Comparison of ENCODE assay signal across 8 mouse cellular contexts in genomic region chr11:69582230-69582805, GRCm38 (mm10). TPM values are rescaled to one million over a fixed set of nuclear protein-coding genes. Genes with fewer than 3 reads are reported as not detected.
A peak's percentile ranks its signal among the peaks of the same experiment; 100 is the strongest.
DNase-seq lines count a peak whose midpoint lies in the region; ATAC-seq and TF ChIP-seq lines count a peak whose summit lies in the region.

No protein-coding gene starts in this region.

- peaks cover 25% of the 10 kb centered on the region for H3K4me1 ChIP-seq in kidney, embryonic 16.5 days (ENCODE audit: insufficient read depth, low read length)
- H3K4me1 ChIP-seq in embryonic facial prominence, embryonic 11.5 days (ENCODE audit: control insufficient read depth, insufficient read depth, low read length), result peaks cover 7% of the 10 kb centered on the region
- peaks cover 6% of the 10 kb centered on the region for H3K4me1 ChIP-seq in hindbrain, postnatal 0 days (ENCODE audit: insufficient read depth, low read length)
- peaks cover 24% of the 10 kb centered on the region for H3K4me1 ChIP-seq in midbrain, embryonic 16.5 days (ENCODE audit: control insufficient read depth, insufficient read depth, low read length)

- peak overlapping the region; percentile 7; the same call in 1 of the 2 replicates for H3K9ac ChIP-seq in kidney, embryonic 16.5 days (replicated peaks; ENCODE audit: low read length)
- H3K9ac ChIP-seq in embryonic facial prominence, embryonic 11.5 days (replicated peaks; ENCODE audit: low read length), result no peak overlapping the region
- H3K9ac ChIP-seq in hindbrain, postnatal 0 days (replicated peaks; ENCODE audit: low read length), result peak overlapping the region; percentile 76; the same call in 1 of the 2 replicates
- no peak overlapping the region; the same call in 1 of the 2 replicates for H3K9ac ChIP-seq in midbrain, embryonic 16.5 days (ENCODE audit: low read depth, low read length)

- no peaks in the 10 kb centered on the region for H3K27me3 ChIP-seq in kidney, embryonic 16.5 days (ENCODE audit: insufficient read depth, low read length)
- H3K27me3 ChIP-seq in embryonic facial prominence, embryonic 11.5 days (ENCODE audit: control insufficient read depth, insufficient read depth, low read length), result no peaks in the 10 kb centered on the region
- H3K27me3 ChIP-seq in hindbrain, postnatal 0 days (ENCODE audit: insufficient read depth, low read length), result no peaks in the 10 kb centered on the region
- H3K27me3 ChIP-seq in midbrain, embryonic 16.5 days (ENCODE audit: control insufficient read depth, insufficient read depth, low read depth, low read length), result no peaks in the 10 kb centered on the region

- WGBS in kidney, embryonic 16.5 days, result 63% methylated on average over 9 of the region's 9 CpGs
- WGBS in embryonic facial prominence, embryonic 11.5 days, result 64% methylated on average over 9 of the region's 9 CpGs
- WGBS in hindbrain, postnatal 0 days, result 51% methylated on average over 9 of the region's 9 CpGs
- 61% methylated on average over 9 of the region's 9 CpGs for WGBS in midbrain, embryonic 16.5 days

- H3K4me2 ChIP-seq in kidney, embryonic 16.5 days (replicated peaks; ENCODE audit: low read depth, low read length), result peak overlapping the region; percentile 77
- H3K4me2 ChIP-seq in embryonic facial prominence, embryonic 11.5 days (ENCODE audit: low read depth, low read length), result 0 out of 2 replicates have a peak overlapping the region, but pooled peaks have one; percentile 2
- peak overlapping the region; percentile 90 for H3K4me2 ChIP-seq in hindbrain, postnatal 0 days (ENCODE audit: low read depth, low read length)
- peak overlapping the region; percentile 78 for H3K4me2 ChIP-seq in midbrain, embryonic 16.5 days (ENCODE audit: low read length)

- peak overlapping the region; percentile 94; the same call in 1 of the 2 replicates for H3K4me3 ChIP-seq in kidney, embryonic 16.5 days (ENCODE audit: low read length)
- peak overlapping the region; percentile 65 for H3K4me3 ChIP-seq in embryonic facial prominence, embryonic 11.5 days (ENCODE audit: low read depth, low read length)
- H3K4me3 ChIP-seq in hindbrain, postnatal 0 days (ENCODE audit: low read length), result peak overlapping the region; percentile 80
- H3K4me3 ChIP-seq in midbrain, embryonic 16.5 days (ENCODE audit: low read depth, low read length), result peak overlapping the region; percentile 79

- no peaks in the 10 kb centered on the region for H3K9me3 ChIP-seq in kidney, embryonic 16.5 days (ENCODE audit: low read length)
- no peaks in the 10 kb centered on the region for H3K9me3 ChIP-seq in embryonic facial prominence, embryonic 11.5 days (replicated peaks; ENCODE audit: control insufficient read depth, low read length)
- no peaks in the 10 kb centered on the region for H3K9me3 ChIP-seq in hindbrain, postnatal 0 days (ENCODE audit: low read length)
- H3K9me3 ChIP-seq in midbrain, embryonic 16.5 days (replicated peaks; ENCODE audit: control insufficient read depth, low read length, poor library complexity, severe bottlenecking), result no peaks in the 10 kb centered on the region

- no peak for TF ChIP-seq CTCF in hindbrain, postnatal 0 days (IDR thresholded peaks at IDR 0.05; ENCODE audit: low read depth)

- no peak for ATAC-seq in kidney, embryonic 16.5 days (ENCODE audit: low FRiP score, low TSS enrichment)
- no peak for ATAC-seq in embryonic facial prominence, embryonic 11.5 days (replicated peaks; ENCODE audit: insufficient number of reproducible peaks, low FRiP score, low TSS enrichment, low read depth)
- ATAC-seq in hindbrain, postnatal 0 days, result no peak
- ATAC-seq in midbrain, embryonic 16.5 days, result no peak

- H3K36me3 ChIP-seq in kidney, embryonic 16.5 days (ENCODE audit: insufficient read depth, low read length), result peaks cover 18% of the 10 kb centered on the region
- no peaks in the 10 kb centered on the region for H3K36me3 ChIP-seq in embryonic facial prominence, embryonic 11.5 days (replicated peaks; ENCODE audit: control insufficient read depth, insufficient read depth, low read depth, low read length)
- no peaks in the 10 kb centered on the region for H3K36me3 ChIP-seq in hindbrain, postnatal 0 days (ENCODE audit: insufficient read depth, low read length)
- H3K36me3 ChIP-seq in midbrain, embryonic 16.5 days (ENCODE audit: control insufficient read depth, insufficient read depth, low read length), result no peaks in the 10 kb centered on the region

- H3K27ac ChIP-seq in kidney, embryonic 16.5 days (ENCODE audit: low read length), result no peak overlapping the region
- H3K27ac ChIP-seq in embryonic facial prominence, embryonic 11.5 days (replicated peaks; ENCODE audit: low read depth, low read length), result no peak overlapping the region
- peak overlapping the region; percentile 96; the same call in 1 of the 2 replicates for H3K27ac ChIP-seq in hindbrain, postnatal 0 days
- no peak overlapping the region for H3K27ac ChIP-seq in midbrain, embryonic 16.5 days (ENCODE audit: low read length)

- DNase-seq in kidney, postnatal 4 days, result no peak
- DNase-seq in embryonic facial prominence, embryonic 11.5 days (ENCODE audit: low spot score), result no peak
- no peak for DNase-seq in hindbrain, postnatal 0 days (ENCODE audit: low spot score)
- DNase-seq in adrenal gland, postnatal 14 days, result no peak
- no peak for DNase-seq in urinary bladder, postnatal 4 days (ENCODE audit: low spot score in 2 of 2)
- DNase-seq in kidney, postnatal 14 days, result no peak

RNA-seq across cellular contexts. Expression of gene Trp53, which starts 2.2 kb away (rescaled TPM):
- 191 and 205 TPM in 2 replicates for polyA plus RNA-seq in kidney, embryonic 16.5 days (2015; fragmentation: Nextera tagmentation; extraction: Ambion mirVana)
- polyA plus RNA-seq in embryonic facial prominence, embryonic 11.5 days (2014; fragmentation: Nextera tagmentation; extraction: Ambion mirVana), result 200 and 215 TPM in 2 replicates
- 33.5 and 41.5 TPM in 2 replicates for total RNA-seq in hindbrain, postnatal 0 days (2014; rRNA removed)
- polyA plus RNA-seq in hindbrain, postnatal 0 days (2015; fragmentation: Nextera tagmentation; extraction: Ambion mirVana), result 36.6 and 37.4 TPM in 2 replicates
- 48.9 and 57.3 TPM in 2 replicates for polyA plus RNA-seq in midbrain, embryonic 16.5 days (2015; fragmentation: Nextera tagmentation; extraction: Ambion mirVana)
- total RNA-seq in adrenal gland, postnatal 14 days (2021), result 66.4 and 78.4 TPM in 2 replicates

RNA-seq across cellular contexts. Expression of gene Wrap53, which starts 2.3 kb away (rescaled TPM):
- polyA plus RNA-seq in kidney, embryonic 16.5 days (2015; fragmentation: Nextera tagmentation; extraction: Ambion mirVana), result 29.3 and 30.3 TPM in 2 replicates
- 40.2 and 40.9 TPM in 2 replicates for polyA plus RNA-seq in embryonic facial prominence, embryonic 11.5 days (2014; fragmentation: Nextera tagmentation; extraction: Ambion mirVana)
- total RNA-seq in hindbrain, postnatal 0 days (2014; rRNA removed), result 16.4 and 19.4 TPM in 2 replicates
- polyA plus RNA-seq in hindbrain, postnatal 0 days (2015; fragmentation: Nextera tagmentation; extraction: Ambion mirVana), result 12.8 and 13.8 TPM in 2 replicates
- 19.2 and 20.9 TPM in 2 replicates for polyA plus RNA-seq in midbrain, embryonic 16.5 days (2015; fragmentation: Nextera tagmentation; extraction: Ambion mirVana)
- 9.2 and 10.1 TPM in 2 replicates for total RNA-seq in adrenal gland, postnatal 14 days (2021)

RNA-seq across cellular contexts. Expression of gene Efnb3, which starts 22.3 kb away (rescaled TPM):
- polyA plus RNA-seq in kidney, embryonic 16.5 days (2015; fragmentation: Nextera tagmentation; extraction: Ambion mirVana), result 11.8 and 12.6 TPM in 2 replicates
- polyA plus RNA-seq in embryonic facial prominence, embryonic 11.5 days (2014; fragmentation: Nextera tagmentation; extraction: Ambion mirVana), result 11.2 and 11.3 TPM in 2 replicates
- total RNA-seq in hindbrain, postnatal 0 days (2014; rRNA removed), result 97.9 and 111 TPM in 2 replicates
- 93.3 and 94.4 TPM in 2 replicates for polyA plus RNA-seq in hindbrain, postnatal 0 days (2015; fragmentation: Nextera tagmentation; extraction: Ambion mirVana)
- 165 and 178 TPM in 2 replicates for polyA plus RNA-seq in midbrain, embryonic 16.5 days (2015; fragmentation: Nextera tagmentation; extraction: Ambion mirVana)
- 1.5 and 2.0 TPM in 2 replicates for total RNA-seq in adrenal gland, postnatal 14 days (2021)

RNA-seq across cellular contexts. Expression of gene Atp1b2, which starts 23.4 kb away (rescaled TPM):
- 12.3 and 14.3 TPM in 2 replicates for polyA plus RNA-seq in kidney, embryonic 16.5 days (2015; fragmentation: Nextera tagmentation; extraction: Ambion mirVana)
- polyA plus RNA-seq in embryonic facial prominence, embryonic 11.5 days (2014; fragmentation: Nextera tagmentation; extraction: Ambion mirVana), result 5.2 and 6.0 TPM in 2 replicates
- total RNA-seq in hindbrain, postnatal 0 days (2014; rRNA removed), result 185 and 210 TPM in 2 replicates
- polyA plus RNA-seq in hindbrain, postnatal 0 days (2015; fragmentation: Nextera tagmentation; extraction: Ambion mirVana), result 145 and 157 TPM in 2 replicates
- polyA plus RNA-seq in midbrain, embryonic 16.5 days (2015; fragmentation: Nextera tagmentation; extraction: Ambion mirVana), result 65.8 and 95.2 TPM in 2 replicates
- 37.4 and 39.7 TPM in 2 replicates for total RNA-seq in adrenal gland, postnatal 14 days (2021)

RNA-seq across cellular contexts. Expression of gene Dnah2, which starts 33.4 kb away (rescaled TPM):
- 0.69 and 0.90 TPM in 2 replicates for polyA plus RNA-seq in kidney, embryonic 16.5 days (2015; fragmentation: Nextera tagmentation; extraction: Ambion mirVana)
- polyA plus RNA-seq in embryonic facial prominence, embryonic 11.5 days (2014; fragmentation: Nextera tagmentation; extraction: Ambion mirVana), result 1.5 and 2.1 TPM in 2 replicates
- 3.9 and 4.9 TPM in 2 replicates for total RNA-seq in hindbrain, postnatal 0 days (2014; rRNA removed)
- 2.0 and 3.2 TPM in 2 replicates for polyA plus RNA-seq in hindbrain, postnatal 0 days (2015; fragmentation: Nextera tagmentation; extraction: Ambion mirVana)
- polyA plus RNA-seq in midbrain, embryonic 16.5 days (2015; fragmentation: Nextera tagmentation; extraction: Ambion mirVana), result 4.4 and 5.1 TPM in 2 replicates
- total RNA-seq in adrenal gland, postnatal 14 days (2021), result 0.22 and 0.49 TPM in 2 replicates

Comparison
In these comparisons a context has a peak if more than half of its experiments do, and no peak if none do; other contexts are left out.
1. H3K4me2 ChIP-seq: peak in every context shown above with its lines; median percentile 90 in hindbrain, postnatal 0 days; 78 in midbrain, embryonic 16.5 days; 77 in kidney, embryonic 16.5 days; 2 in embryonic facial prominence, embryonic 11.5 days.
2. H3K9ac ChIP-seq: peak in kidney, embryonic 16.5 days (single experiment) and hindbrain, postnatal 0 days (single experiment); none in embryonic facial prominence, embryonic 11.5 days (single experiment) and midbrain, embryonic 16.5 days (single experiment).
3. Peak in every context shown above with its lines, with median percentiles within 50 percentile points of each other: H3K4me3 ChIP-seq.